Mouse (Mus musculus) MEL (cell line): Measurements from ENCODE around the gene March5. TPM values are rescaled to one million over a fixed set of nuclear protein-coding genes. Genes with fewer than 3 reads are reported as not detected.

ENCODE experiments used
- DNase-seq: peaks from one replicate; pipeline ENCODE4 v3.0.0; 2011; ENCODE audit warnings: low read depth, low spot score
- H3K27ac ChIP-seq: 2 replicates; pipeline ENCODE4 v1.5.1; 2012; ENCODE audit warnings: low read depth, mild to moderate bottlenecking, control low read depth, low read length, moderate library complexity; ENCODE audit not compliant: control insufficient read depth
- H3K27me3 ChIP-seq, 2 experiments: fragments of 150-350 bp in 1 of 2; sonication (generic) in 1 of 2; 2 replicates each; pipeline ENCODE4 v1.6.1; 2012; ENCODE audit warnings: low read length in 2 of 2, mild to moderate bottlenecking in 2 of 2, improper control_type of control experiment in 1 of 2, moderate library complexity in 1 of 2; ENCODE audit not compliant: insufficient read depth in 2 of 2, control insufficient read depth in 1 of 2
- H3K36me3 ChIP-seq, 2 experiments: 2 replicates each; pipeline ENCODE4 v1.6.1; 2012 to 2014; ENCODE audit warnings: low read length in 2 of 2, improper control_type of control experiment in 1 of 2, inconsistent platforms in 1 of 2, mild to moderate bottlenecking in 1 of 2; ENCODE audit not compliant: insufficient read depth in 2 of 2, control insufficient read depth in 1 of 2
- H3K4me1 ChIP-seq, 2 experiments: fragments of 150-350 bp in 1 of 2; sonication (generic) in 1 of 2; 2 replicates each; pipeline ENCODE4 v1.6.1; 2012; ENCODE audit warnings: low read length in 2 of 2, improper control_type of control experiment in 1 of 2, mild to moderate bottlenecking in 1 of 2; ENCODE audit not compliant: insufficient read depth in 2 of 2, control insufficient read depth in 1 of 2
- H3K4me3 ChIP-seq, 2 experiments: fragments of 150-350 bp in 1 of 2; sonication (generic) in 1 of 2; 2 replicates each; pipeline ENCODE4 v1.5.1; 2012; ENCODE audit warnings: low read depth in 2 of 2, low read length in 2 of 2, mild to moderate bottlenecking in 2 of 2, moderate library complexity in 2 of 2, control low read depth in 1 of 2, improper control_type of control experiment in 1 of 2; ENCODE audit not compliant: control insufficient read depth in 1 of 2, insufficient read depth in 1 of 2
- H3K79me2 ChIP-seq: 2 replicates; pipeline ENCODE4 v1.6.1; 2012; ENCODE audit warnings: mild to moderate bottlenecking, low read length, moderate library complexity; ENCODE audit not compliant: control insufficient read depth, poor library complexity, insufficient read depth
- H3K9ac ChIP-seq: 2 replicates; pipeline ENCODE4 v1.6.1; 2012; ENCODE audit warnings: low read depth, mild to moderate bottlenecking, control low read depth, low read length, moderate library complexity; ENCODE audit not compliant: control insufficient read depth, poor library complexity, severe bottlenecking
- H3K9me3 ChIP-seq: fragments of 150-350 bp; sonication (generic); replicated peaks from 2 replicates; pipeline ENCODE4 v1.6.1; 2012; ENCODE audit warnings: mild to moderate bottlenecking, low read length, improper control_type of control experiment, moderate library complexity; ENCODE audit not compliant: insufficient read depth
- BHLHE40 ChIP-seq: IDR thresholded peaks from 2 replicates; pipeline ENCODE4 v1.6.1; 2012; ENCODE audit warnings: low read depth, mild to moderate bottlenecking, inconsistent platforms, low read length, improper control_type of control experiment, borderline replicate concordance
- CHD1 ChIP-seq: IDR thresholded peaks from 2 replicates; pipeline ENCODE4 v1.6.1; 2012; ENCODE audit warnings: low read depth, mild to moderate bottlenecking, inconsistent platforms, low read length, improper control_type of control experiment
- CHD2 ChIP-seq: IDR thresholded peaks from 2 replicates; pipeline ENCODE4 v1.6.1; 2011; ENCODE audit warnings: low read length, improper control_type of control experiment
- CTCF ChIP-seq, 3 experiments: IDR thresholded peaks in 2 of 3; conservative IDR thresholded peaks in 1 of 3; 2 replicates each; pipeline ENCODE4 v1.5.1; 2011 to 2012; ENCODE audit warnings: low read length in 3 of 3, low read depth in 2 of 3, mild to moderate bottlenecking in 2 of 3, improper control_type of control experiment in 1 of 3, inconsistent platforms in 1 of 3, mixed read lengths in 1 of 3, moderate library complexity in 1 of 3; ENCODE audit not compliant: control insufficient read depth in 1 of 3, insufficient read depth in 1 of 3, poor library complexity in 1 of 3, severe bottlenecking in 1 of 3
- E2F4 ChIP-seq: IDR thresholded peaks from 2 replicates; pipeline ENCODE4 v1.6.1; 2011; ENCODE audit warnings: low read depth, low read length, improper control_type of control experiment, borderline replicate concordance
- ELF1 ChIP-seq: IDR thresholded peaks from 2 replicates; pipeline ENCODE4 v1.6.1; 2014; ENCODE audit warnings: low read depth, mild to moderate bottlenecking, inconsistent platforms, low read length, improper control_type of control experiment, moderate library complexity
- EP300 ChIP-seq, 2 experiments: IDR thresholded peaks; 2 replicates each; pipeline ENCODE4 v1.6.1; 2011; ENCODE audit warnings: improper control_type of control experiment in 2 of 2, low read length in 2 of 2, low read depth in 1 of 2, mild to moderate bottlenecking in 1 of 2
- ETS1 ChIP-seq: IDR thresholded peaks from 2 replicates; pipeline ENCODE4 v1.6.1; 2012; ENCODE audit warnings: low read depth, mild to moderate bottlenecking, inconsistent platforms, low read length, improper control_type of control experiment, moderate library complexity
- GABPA ChIP-seq: IDR thresholded peaks from 2 replicates; pipeline ENCODE4 v1.6.1; 2012; ENCODE audit warnings: low read depth, mild to moderate bottlenecking, inconsistent platforms, low read length, improper control_type of control experiment, moderate library complexity
- MAFK ChIP-seq: IDR thresholded peaks from 2 replicates; pipeline ENCODE4 v1.6.1; 2011; ENCODE audit warnings: low read depth, mild to moderate bottlenecking, low read length, improper control_type of control experiment, borderline replicate concordance
- MAX ChIP-seq: IDR thresholded peaks from 2 replicates; pipeline ENCODE4 v1.6.1; 2011; ENCODE audit warnings: low read length, improper control_type of control experiment
- MAZ ChIP-seq: IDR thresholded peaks from 2 replicates; pipeline ENCODE4 v1.6.1; 2012; ENCODE audit warnings: low read depth, mild to moderate bottlenecking, inconsistent platforms, low read length, improper control_type of control experiment
- MEF2A ChIP-seq: IDR thresholded peaks from 2 replicates; pipeline ENCODE4 v1.6.1; 2014; ENCODE audit warnings: low read depth, mild to moderate bottlenecking, inconsistent platforms, low read length, improper control_type of control experiment; ENCODE audit not compliant: poor library complexity, insufficient replicate concordance, severe bottlenecking; ENCODE audit errors: extremely low read depth
- MYB ChIP-seq: IDR thresholded peaks from 2 replicates; pipeline ENCODE4 v1.6.1; 2011; ENCODE audit warnings: mild to moderate bottlenecking, low read depth, low read length, improper control_type of control experiment
- NELFE ChIP-seq: IDR thresholded peaks from 2 replicates; pipeline ENCODE4 v1.6.1; 2011; ENCODE audit warnings: low read depth, low read length, improper control_type of control experiment
- POLR2A ChIP-seq, 2 experiments: IDR thresholded peaks; 2 replicates each; pipeline ENCODE4 v1.6.1; 2011 to 2012; ENCODE audit warnings: low read length in 2 of 2, mild to moderate bottlenecking in 2 of 2, control low read depth in 1 of 2, improper control_type of control experiment in 1 of 2, low read depth in 1 of 2, moderate library complexity in 1 of 2; ENCODE audit not compliant: control insufficient read depth in 1 of 2, insufficient read depth in 1 of 2, poor library complexity in 1 of 2
- POLR2AphosphoS2 ChIP-seq: IDR thresholded peaks from 2 replicates; pipeline ENCODE4 v1.6.1; 2011; ENCODE audit warnings: low read length, improper control_type of control experiment
- RAD21 ChIP-seq: IDR thresholded peaks from 2 replicates; pipeline ENCODE4 v1.6.1; 2011; ENCODE audit warnings: mild to moderate bottlenecking, low read depth, low read length, improper control_type of control experiment
- SIN3A ChIP-seq: IDR thresholded peaks from 2 replicates; pipeline ENCODE4 v1.6.1; 2012; ENCODE audit warnings: low read length, improper control_type of control experiment, inconsistent platforms
- SMC3 ChIP-seq: IDR thresholded peaks from 2 replicates; pipeline ENCODE4 v1.6.1; 2011; ENCODE audit warnings: low read depth, low read length, improper control_type of control experiment
- TBP ChIP-seq: IDR thresholded peaks from 2 replicates; pipeline ENCODE4 v1.8.0; 2011; ENCODE audit warnings: low read depth, low read length, improper control_type of control experiment
- USF2 ChIP-seq, 2 experiments: IDR thresholded peaks; 2 replicates each; pipeline ENCODE4 v1.6.1; 2011 to 2012; ENCODE audit warnings: improper control_type of control experiment in 2 of 2, low read length in 2 of 2, borderline replicate concordance in 1 of 2, inconsistent platforms in 1 of 2, low read depth in 1 of 2, mild to moderate bottlenecking in 1 of 2; ENCODE audit not compliant: insufficient read depth in 1 of 2
- ZC3H11A ChIP-seq: IDR thresholded peaks from 2 replicates; pipeline ENCODE4 v1.6.1; 2012; ENCODE audit warnings: low read depth, mild to moderate bottlenecking, inconsistent platforms, low read length, improper control_type of control experiment
- polyA plus RNA-seq, 2 experiments: library from polyadenylated mRNA; stranded (reverse) in 1 of 2; unstranded in 1 of 2; fragments of >175 nt in 1 of 2; fragments of >200 nt in 1 of 2; gene quantifications; 2 replicates each; pipeline versions ENCODE4 v1.2.1 to v1.2.4; 2012; ENCODE audit warnings: low replicate concordance in 2 of 2, low read depth in 1 of 2; ENCODE audit not compliant: insufficient read length in 2 of 2, insufficient read depth in 1 of 2, missing spikeins in 1 of 2
- total RNA-seq: library from RNA; depleted of rRNA; stranded (reverse); fragments of 300-350 nt; gene quantifications from 2 replicates; pipeline ENCODE4 v1.2.3, GENCODE M21; 2012

The March5 gene
- total and polyA plus RNA-seq, 3 experiments: 68.5 to 83.5 TPM; not detected in 1

- peak; percentile 66 for TF ChIP-seq NELFE
- TF ChIP-seq SMC3: no peak
- no peak for TF ChIP-seq ZC3H11A
- no peak for TF ChIP-seq MYB
- TF ChIP-seq CTCF (IDR thresholded peaks at IDR 0.05 in 2 of 3, conservative IDR thresholded peaks at IDR 0.05 in 1 of 3; ENCODE audit: control insufficient read depth in 1 of 3, insufficient read depth in 1 of 3, low read depth in 2 of 3, low read length in 3 of 3, poor library complexity in 1 of 3, severe bottlenecking in 1 of 3): no peak; a peak in 1 of 6 replicates
- TF ChIP-seq MAX: no peak
Observed at GRCm38 (mm10) chr19:37207303-37208175, at the start of gene March5 (continued).

- Histone ChIP-seq H3K27me3 (no peaks in the 10 kb centered on the region), H3K27ac (no peak overlapping the region), H3K4me3 (no peak overlapping the region), H3K9me3 (no peaks in the 10 kb centered on the region), H3K4me1 (peaks cover 0 to 6% of the 10 kb centered on the region in 2 experiments; a peak in 2 of 4 replicates), H3K79me2 (no peaks in the 10 kb centered on the region; the same call in 1 of the 2 replicates), H3K9ac (no peak overlapping the region), H3K36me3 (peaks cover 0 to 2% of the 10 kb centered on the region in 2 experiments; a peak in 1 of 4 replicates)
- no peak for DNase-seq
- TF ChIP-seq MEF2A: no peak
- TF ChIP-seq POLR2AphosphoS2: no peak
- no peak for TF ChIP-seq TBP
- no peak for TF ChIP-seq MAZ
- no peak for TF ChIP-seq SIN3A
- TF ChIP-seq POLR2A (IDR thresholded peaks at IDR 0.05; ENCODE audit: control insufficient read depth in 1 of 2, insufficient read depth in 1 of 2, low read depth in 1 of 2, low read length in 2 of 2, poor library complexity in 1 of 2): no peak
- TF ChIP-seq ZC3H11A: no peak
- TF ChIP-seq CHD1: no peak
- TF ChIP-seq CHD2: no peak
- TF ChIP-seq MAFK: no peak
- no peak for TF ChIP-seq ETS1
- TF ChIP-seq E2F4: no peak
- TF ChIP-seq RAD21: no peak
- no peak for TF ChIP-seq EP300 (IDR thresholded peaks at IDR 0.05; ENCODE audit: low read depth in 1 of 2, low read length in 2 of 2)
- TF ChIP-seq ELF1: no peak
- TF ChIP-seq USF2 (IDR thresholded peaks at IDR 0.05; ENCODE audit: borderline replicate concordance in 1 of 2, insufficient read depth in 1 of 2, low read depth in 1 of 2, low read length in 2 of 2): no peak
- TF ChIP-seq BHLHE40: no peak
- no peak for TF ChIP-seq GABPA
Observed at GRCm38 (mm10) chr19:37172096-37172495, 35.2 kb upstream of the March5 start.
